Mouse (Mus musculus) heart, postnatal 4 days (tissue): ENCODE measurements around the gene Naa50. TPM values are rescaled to one million over a fixed set of nuclear protein-coding genes. Genes with fewer than 3 reads are reported as not detected.

Experiments used
- DNase-seq: peaks from one replicate; pipeline ENCODE4 v3.0.0; 2021
- total RNA-seq, 2 experiments: library from RNA; stranded (reverse); gene quantifications; 2 replicates each; pipeline ENCODE4 v1.2.3; 2021

Gene Naa50
- total RNA-seq, 2 experiments from 2014 or later: 96.8 to 100 TPM

- DNase-seq: no peak
Observed at GRCm38 (mm10) chr16:44205973-44206372, 66.3 kb downstream of the Naa50 start.

GRCm38 (mm10) chr16:44210156-44211053 is 70.8 kb downstream of the Naa50 start:
- no peak for DNase-seq

GRCm38 (mm10) chr16:44211054-44211414 is 71.4 kb downstream of the Naa50 start:
- DNase-seq: no peak

- DNase-seq: no peak
Observed at GRCm38 (mm10) chr16:44212703-44213102, 73.1 kb downstream of the Naa50 start.

Other genes with a start within 250 kb of the Naa50 start
- 10 to 100 TPM; 23.2 to 29.8 TPM for gene Qtrt2, start 213.0 kb upstream of the Naa50 start, total RNA-seq
- 1 to 10 TPM; 1.8 to 2.2 TPM for gene Zdhhc23, start 160.0 kb upstream of the Naa50 start, total RNA-seq
- 1 to 10 TPM; 1.6 to 2.2 TPM for gene Gramd1c, start 76.5 kb upstream of the Naa50 start, total RNA-seq
- gene Atp6v1a, start 125 bp upstream of the Naa50 start, total RNA-seq: 10 to 100 TPM; 49.8 to 52.8 TPM
- gene Usf3, start 33.4 kb downstream of the Naa50 start, total RNA-seq: 10 to 100 TPM; 22.2 to 24.2 TPM
- gene Sidt1, start 193.4 kb downstream of the Naa50 start, total RNA-seq: under 1 TPM; 0.21 to 0.25 TPM
- gene Spice1, start 207.3 kb downstream of the Naa50 start, total RNA-seq: 10 to 100 TPM in 1 of 2 experiments, 1 to 10 TPM in 1; 9.6 to 10.8 TPM